Mouse (Mus musculus) spleen, postnatal 10 days (tissue): ENCODE measurements at regions not wholly inside any gene's neighbourhood (a gene's known extent, or its start where the extent isn't known, plus 50 kb on each side); places are given as distances from the start of the nearest gene placed in this dataset.

ENCODE experiments used
- DNase-seq, 2 experiments: peaks; one replicate each; pipeline ENCODE4 v3.0.0; 2021 to 2022; ENCODE audit warnings: low spot score in 2 of 2

GRCm38 (mm10) chr19:56177231-56177745 lies 109.6 kb upstream of the Habp2 start:
- no peak for DNase-seq

GRCm38 (mm10) chr19:56185756-56186155 lies 101.2 kb upstream of the Habp2 start:
- DNase-seq = no peak

- no peak for DNase-seq
Measured at GRCm38 (mm10) chr19:56189185-56189584, 97.8 kb upstream of the Habp2 start.

- no peak for DNase-seq
Measured at GRCm38 (mm10) chr19:56190222-56190621, 96.7 kb upstream of the Habp2 start.

GRCm38 (mm10) chr19:56198474-56199236 lies 88.3 kb upstream of the Habp2 start:
- no peak for DNase-seq

GRCm38 (mm10) chr19:56199401-56200150 lies 87.4 kb upstream of the Habp2 start:
- no peak for DNase-seq

GRCm38 (mm10) chr19:56201007-56201682 lies 85.8 kb upstream of the Habp2 start:
- DNase-seq = peak in 1 of 2 experiments; percentile 51

GRCm38 (mm10) chr19:56201738-56202480 lies 85.0 kb upstream of the Habp2 start:
- peak in 1 of 2 experiments; percentile 64 for DNase-seq

- no peak for DNase-seq
Measured at GRCm38 (mm10) chr19:56202481-56203130, 84.3 kb upstream of the Habp2 start.

GRCm38 (mm10) chr19:56218536-56218935 lies 68.4 kb upstream of the Habp2 start:
- DNase-seq = no peak

- DNase-seq = no peak
Measured at GRCm38 (mm10) chr19:56220724-56221407, 66.1 kb upstream of the Habp2 start.

GRCm38 (mm10) chr19:56222496-56222895 lies 64.4 kb upstream of the Habp2 start:
- no peak for DNase-seq

- DNase-seq = no peak
Measured at GRCm38 (mm10) chr19:56225039-56225438, 61.9 kb upstream of the Habp2 start.

GRCm38 (mm10) chr19:56225518-56225917 lies 61.4 kb upstream of the Habp2 start:
- DNase-seq = no peak

- DNase-seq = no peak
Measured at GRCm38 (mm10) chr19:56228586-56228985, 58.4 kb upstream of the Habp2 start.

GRCm38 (mm10) chr19:56231430-56231829 lies 55.5 kb upstream of the Habp2 start:
- DNase-seq = no peak

GRCm38 (mm10) chr19:56231849-56232248 lies 55.1 kb upstream of the Habp2 start:
- DNase-seq = no peak

GRCm38 (mm10) chr19:56232269-56232668 lies 54.7 kb upstream of the Habp2 start:
- DNase-seq = no peak

- no peak for DNase-seq
Measured at GRCm38 (mm10) chr19:56232950-56233349, 54.0 kb upstream of the Habp2 start.

GRCm38 (mm10) chr19:56235040-56235439 lies 51.9 kb upstream of the Habp2 start:
- DNase-seq = no peak
